In genomic region chr16:88187433-88188037, GRCm38 (mm10) we compare ENCODE assay signal across 18 mouse cellular contexts.
DNase-seq lines count a peak whose midpoint lies in the region; ATAC-seq and TF ChIP-seq lines count a peak whose summit lies in the region.
"Had no signal": no experiment of that assay in that cellular context is flagged by ENCODE, and none has a peak within 500 bp of the region (broad histone marks: within the 10 kb centered on the region; RNA-seq: fewer than 3 reads in every experiment).

No protein-coding gene starts in this region.

- no peak overlapping the region for H3K9ac ChIP-seq in forebrain, postnatal 0 days
- no peak overlapping the region for H3K9ac ChIP-seq in forebrain, embryonic 14.5 days (ENCODE audit: low read length)
- no peak overlapping the region for H3K9ac ChIP-seq in midbrain, embryonic 12.5 days (replicated peaks)
- H3K9ac ChIP-seq: heart, embryonic 13.5 days had no signal

- no peak for TF ChIP-seq CTCF in forebrain, postnatal 0 days (IDR thresholded peaks at IDR 0.05; ENCODE audit: low read depth)

- no peaks in the 10 kb centered on the region for H3K27me3 ChIP-seq in forebrain, postnatal 0 days (ENCODE audit: insufficient read depth, low read length)
- no peaks in the 10 kb centered on the region for H3K27me3 ChIP-seq in forebrain, embryonic 14.5 days (replicated peaks; ENCODE audit: control insufficient read depth, insufficient read depth, low read length)
- no peaks in the 10 kb centered on the region for H3K27me3 ChIP-seq in midbrain, embryonic 12.5 days
- H3K27me3 ChIP-seq in midbrain, embryonic 10.5 days (ENCODE audit: low read depth, poor library complexity, severe bottlenecking): no peaks in the 10 kb centered on the region
- H3K27me3 ChIP-seq: heart, embryonic 13.5 days had no signal

- no peaks in the 10 kb centered on the region for H3K4me1 ChIP-seq in forebrain, postnatal 0 days (ENCODE audit: insufficient read depth)
- no peaks in the 10 kb centered on the region for H3K4me1 ChIP-seq in forebrain, embryonic 14.5 days (ENCODE audit: control insufficient read depth, insufficient read depth, low read length)
- no peaks in the 10 kb centered on the region for H3K4me1 ChIP-seq in midbrain, embryonic 12.5 days
- no peaks in the 10 kb centered on the region for H3K4me1 ChIP-seq in midbrain, embryonic 10.5 days
- H3K4me1 ChIP-seq: heart, embryonic 13.5 days had no signal

- ATAC-seq in forebrain, postnatal 0 days: peak; percentile 34; the same call in 1 of the 2 replicates
- ATAC-seq in forebrain, embryonic 14.5 days: no peak
- ATAC-seq in midbrain, embryonic 12.5 days (ENCODE audit: low FRiP score, low read depth): 0 out of 2 replicates have a peak, but pooled peaks have one; percentile 27

- peak; percentile 34 for DNase-seq in forebrain, postnatal 0 days
- no peak for DNase-seq in forebrain, embryonic 14.5 days (ENCODE audit: low spot score)
- no peak for DNase-seq in midbrain, embryonic 10.5 days (ENCODE audit: low spot score)
- peak; percentile 78 for DNase-seq in brain, adult 2 months (ENCODE audit: low read depth, low spot score)
- peak; percentile 45 for DNase-seq in retina, postnatal 1 day
- DNase-seq in heart, postnatal 14 days: no peak
- DNase-seq: adrenal gland, postnatal 36 days; B cell, adult 2 months; cerebellum, postnatal 10 days; heart, adult 11 months; kidney, adult 2 months; kidney, postnatal 25 days; liver; lung, adult 2 months; lung, postnatal 36 days; thymus, postnatal 36 days had no signal

- H3K27ac ChIP-seq in forebrain, postnatal 0 days (ENCODE audit: low read depth, low read length): no peak overlapping the region
- H3K27ac ChIP-seq in forebrain, embryonic 14.5 days (ENCODE audit: low read depth, low read length): no peak overlapping the region
- no peak overlapping the region for H3K27ac ChIP-seq in midbrain, embryonic 12.5 days (replicated peaks)
- H3K27ac ChIP-seq in midbrain, embryonic 10.5 days (replicated peaks): no peak overlapping the region
- H3K27ac ChIP-seq: heart, embryonic 13.5 days had no signal

- H3K4me3 ChIP-seq in forebrain, postnatal 0 days (ENCODE audit: low read depth, low read length): no peak overlapping the region
- H3K4me3 ChIP-seq in forebrain, embryonic 14.5 days (ENCODE audit: low read depth, low read length): no peak overlapping the region
- H3K4me3 ChIP-seq in midbrain, embryonic 12.5 days: no peak overlapping the region
- no peak overlapping the region for H3K4me3 ChIP-seq in midbrain, embryonic 10.5 days
- H3K4me3 ChIP-seq: heart, embryonic 13.5 days had no signal

- 62% methylated on average over 6 of the region's 6 CpGs for WGBS in forebrain, postnatal 0 days
- WGBS in forebrain, embryonic 14.5 days: 80% methylated on average over 6 of the region's 6 CpGs
- WGBS in midbrain, embryonic 12.5 days: 76% methylated on average over 6 of the region's 6 CpGs
- 77% methylated on average over 6 of the region's 6 CpGs for WGBS in midbrain, embryonic 10.5 days

- no peaks in the 10 kb centered on the region for H3K9me3 ChIP-seq in forebrain, postnatal 0 days (ENCODE audit: low read length)
- H3K9me3 ChIP-seq in forebrain, embryonic 14.5 days (replicated peaks; ENCODE audit: control insufficient read depth, low read length): no peaks in the 10 kb centered on the region
- H3K9me3 ChIP-seq in midbrain, embryonic 12.5 days: no peaks in the 10 kb centered on the region
- no peaks in the 10 kb centered on the region for H3K9me3 ChIP-seq in midbrain, embryonic 10.5 days (replicated peaks)
- H3K9me3 ChIP-seq: heart, embryonic 13.5 days had no signal

- H3K36me3 ChIP-seq in forebrain, postnatal 0 days (ENCODE audit: insufficient read depth): no peaks in the 10 kb centered on the region
- H3K36me3 ChIP-seq in forebrain, embryonic 14.5 days (ENCODE audit: control insufficient read depth, insufficient read depth, low read length): no peaks in the 10 kb centered on the region
- H3K36me3 ChIP-seq in midbrain, embryonic 12.5 days: no peaks in the 10 kb centered on the region
- H3K36me3 ChIP-seq in midbrain, embryonic 10.5 days: no peaks in the 10 kb centered on the region
- H3K36me3 ChIP-seq: heart, embryonic 13.5 days had no signal

- intact Hi-C loops in heart, postnatal 14 days (cut with DNase I): no loop called here

- H3K4me2 ChIP-seq in forebrain, postnatal 0 days (ENCODE audit: low read depth): no peak overlapping the region
- H3K4me2 ChIP-seq in forebrain, embryonic 14.5 days (ENCODE audit: low read length): no peak overlapping the region
- no peak overlapping the region for H3K4me2 ChIP-seq in midbrain, embryonic 12.5 days (replicated peaks)
- H3K4me2 ChIP-seq: heart, embryonic 13.5 days had no signal

Comparison
In these comparisons a context has a peak if more than half of its experiments do, and no peak if none do; other contexts are left out.
1. DNase-seq: peak in forebrain, postnatal 0 days (single experiment), brain, adult 2 months (single experiment) and retina, postnatal 1 day (single experiment); none in forebrain, embryonic 14.5 days (single experiment), midbrain, embryonic 10.5 days (single experiment) and heart, postnatal 14 days (0 of 2).